Mouse (Mus musculus) embryonic facial prominence, embryonic 12.5 days (tissue): Measurements from ENCODE around the gene Dapl1. TPM values are rescaled to one million over a fixed set of nuclear protein-coding genes. Genes with fewer than 3 reads are reported as not detected.

ENCODE experiments used
- ATAC-seq: fragments of 200-750 bp; cut with Nextera tagmentation; 2 replicates; pipeline ENCODE4 v1.8.0; 2017; ENCODE audit not compliant: insufficient number of reproducible peaks, insufficient read depth, low FRiP score, low TSS enrichment
- H3K27ac ChIP-seq: fragments of 300-500 bp; sonication (generic); 2 replicates; pipeline ENCODE4 v1.5.1; 2016; ENCODE audit warnings: mild to moderate bottlenecking
- H3K27me3 ChIP-seq: fragments of 300-500 bp; sonication (generic); 2 replicates; pipeline ENCODE4 v1.6.1; 2016; ENCODE audit warnings: mild to moderate bottlenecking, moderate library complexity
- H3K36me3 ChIP-seq: fragments of 300-500 bp; sonication (generic); 2 replicates; pipeline ENCODE4 v1.6.1; 2016; ENCODE audit warnings: mild to moderate bottlenecking
- H3K4me1 ChIP-seq: fragments of 300-500 bp; sonication (generic); 2 replicates; pipeline ENCODE4 v1.6.1; 2016
- H3K4me2 ChIP-seq: fragments of 300-500 bp; sonication (generic); replicated peaks from 2 replicates; pipeline ENCODE4 v1.6.1; 2016; ENCODE audit warnings: mild to moderate bottlenecking, moderate library complexity
- H3K4me3 ChIP-seq: fragments of 300-500 bp; sonication (generic); 2 replicates; pipeline ENCODE4 v1.5.1; 2016; ENCODE audit warnings: mild to moderate bottlenecking
- H3K9ac ChIP-seq: fragments of 300-500 bp; sonication (generic); 2 replicates; pipeline ENCODE4 v1.6.1; 2016; ENCODE audit warnings: mild to moderate bottlenecking, moderate library complexity
- H3K9me3 ChIP-seq: fragments of 300-500 bp; sonication (generic); 2 replicates; pipeline ENCODE4 v1.6.1; 2016; ENCODE audit warnings: mild to moderate bottlenecking, moderate library complexity
- WGBS: fragments of 180-500 bp; shearing (Covaris S2); methylation state at CpG from one replicate; pipeline ENCODE4 v1.1.7; 2016; 5-methylcytosine and 5-hydroxymethylcytosine counted together
- polyA plus RNA-seq: library from polyadenylated mRNA; unstranded; fragments of >200 nt; fragmentation: Nextera tagmentation; extraction: Ambion mirVana; gene quantifications from 2 replicates; pipeline ENCODE4 v1.2.1, GENCODE M21; 2016

The Dapl1 gene
- polyA plus RNA-seq, 1 experiment from 2014 or later, result 13.9 TPM

- 0 out of 2 replicates have a peak overlapping the region, but pooled peaks have one; percentile 15 for H3K9ac ChIP-seq
- H3K27ac ChIP-seq, result no peak overlapping the region
- no peaks in the 10 kb centered on the region for H3K36me3 ChIP-seq
- peak overlapping the region; percentile 18; the same call in 1 of the 2 replicates for H3K4me3 ChIP-seq
- peak overlapping the region; percentile 41 for H3K4me2 ChIP-seq
- H3K4me1 ChIP-seq, result peaks cover 14% of the 10 kb centered on the region; the same call in 1 of the 2 replicates
- no peaks in the 10 kb centered on the region for H3K9me3 ChIP-seq
- no peaks in the 10 kb centered on the region for H3K27me3 ChIP-seq
- ATAC-seq, result no peak
- 12% methylated on average over 19 of the region's 19 CpGs for WGBS
Measured at GRCm38 (mm10) chr2:59522079-59522684, 37.7 kb downstream of the Dapl1 start.

DNA sequence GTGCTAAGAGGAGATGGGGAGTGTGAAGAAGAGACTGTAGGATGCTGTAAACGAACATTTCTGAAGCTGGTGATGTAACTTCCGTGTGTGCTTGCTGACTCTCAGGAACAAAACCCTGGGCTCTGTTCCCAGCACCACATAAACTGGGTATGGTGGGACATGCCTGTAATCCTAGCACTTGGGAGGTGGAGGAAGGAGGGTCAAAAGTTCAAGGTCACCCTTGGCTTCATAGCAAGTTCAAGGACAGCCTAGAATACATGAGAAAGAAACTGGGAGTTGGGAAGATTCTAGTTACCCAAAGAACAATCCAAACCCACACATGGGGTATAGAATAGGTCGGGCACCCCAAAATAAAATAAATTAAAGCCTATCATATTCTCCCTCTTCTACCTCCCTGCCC lies 39.1 kb downstream of the Dapl1 start:
- H3K9me3 ChIP-seq, result no peaks in the 10 kb centered on the region
- WGBS, result 86% methylated on average over 3 of the region's 3 CpGs
- H3K27ac ChIP-seq, result no peak overlapping the region
- no peaks in the 10 kb centered on the region for H3K27me3 ChIP-seq
- H3K9ac ChIP-seq, result no peak overlapping the region
- H3K4me3 ChIP-seq, result no peak overlapping the region
- ATAC-seq, result no peak
- no peak overlapping the region for H3K4me2 ChIP-seq
- H3K4me1 ChIP-seq, result peaks cover 15% of the 10 kb centered on the region; the same call in 1 of the 2 replicates
- H3K36me3 ChIP-seq, result no peaks in the 10 kb centered on the region

DNA sequence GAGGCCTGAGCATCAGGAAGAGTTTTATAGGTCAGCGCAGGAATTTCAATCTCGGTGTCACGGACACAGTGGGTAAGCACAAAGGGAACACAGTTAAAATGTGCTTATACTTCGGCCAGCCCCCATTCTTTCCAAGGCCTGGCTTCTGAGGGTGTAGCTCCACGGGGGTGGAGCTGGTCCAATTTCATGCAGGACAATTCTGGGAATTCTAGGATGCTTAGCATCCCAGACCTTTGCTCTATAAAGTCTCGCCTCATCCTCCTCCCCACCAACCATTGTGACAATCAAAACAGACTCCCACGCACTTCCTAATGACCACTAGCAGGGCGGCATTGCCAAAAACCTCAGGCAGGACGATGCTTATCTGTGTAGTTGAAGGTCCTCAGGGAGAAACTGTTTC lies 42.4 kb downstream of the Dapl1 start:
- H3K4me2 ChIP-seq, result no peak overlapping the region
- H3K27me3 ChIP-seq, result no peaks in the 10 kb centered on the region
- no peak overlapping the region for H3K27ac ChIP-seq
- H3K36me3 ChIP-seq, result no peaks in the 10 kb centered on the region
- ATAC-seq, result no peak
- no peaks in the 10 kb centered on the region for H3K9me3 ChIP-seq
- H3K4me3 ChIP-seq, result no peak overlapping the region
- H3K9ac ChIP-seq, result no peak overlapping the region
- WGBS, result 69% methylated on average over 9 of the region's 9 CpGs
- H3K4me1 ChIP-seq, result peaks cover 29% of the 10 kb centered on the region

GRCm38 (mm10) chr2:59529574-59530080 lies 45.2 kb downstream of the Dapl1 start:
- Histone ChIP-seq H3K36me3 (no peaks in the 10 kb centered on the region), H3K4me2 (0 out of 2 replicates have a peak overlapping the region, but pooled peaks have one; percentile 16), H3K27ac (peak overlapping the region; percentile 43; the same call in 1 of the 2 replicates), H3K27me3 (no peaks in the 10 kb centered on the region), H3K4me1 (peaks cover 19% of the 10 kb centered on the region), H3K4me3 (no peak overlapping the region), H3K9ac (peak overlapping the region; percentile 11; the same call in 1 of the 2 replicates), H3K9me3 (no peaks in the 10 kb centered on the region)
- WGBS, result 39% methylated on average over 17 of the region's 17 CpGs
- peak; percentile 48; the same call in 1 of the 2 replicates for ATAC-seq

GRCm38 (mm10) chr2:59530811-59531210 lies 46.4 kb downstream of the Dapl1 start:
- no peak overlapping the region for H3K4me2 ChIP-seq
- H3K27me3 ChIP-seq, result no peaks in the 10 kb centered on the region
- H3K9me3 ChIP-seq, result no peaks in the 10 kb centered on the region
- no peak overlapping the region for H3K4me3 ChIP-seq
- peaks cover 19% of the 10 kb centered on the region for H3K4me1 ChIP-seq
- ATAC-seq, result no peak
- WGBS, result 88% methylated on average over 3 of the region's 3 CpGs
- no peaks in the 10 kb centered on the region for H3K36me3 ChIP-seq
- H3K27ac ChIP-seq, result no peak overlapping the region
- no peak overlapping the region for H3K9ac ChIP-seq

DNA sequence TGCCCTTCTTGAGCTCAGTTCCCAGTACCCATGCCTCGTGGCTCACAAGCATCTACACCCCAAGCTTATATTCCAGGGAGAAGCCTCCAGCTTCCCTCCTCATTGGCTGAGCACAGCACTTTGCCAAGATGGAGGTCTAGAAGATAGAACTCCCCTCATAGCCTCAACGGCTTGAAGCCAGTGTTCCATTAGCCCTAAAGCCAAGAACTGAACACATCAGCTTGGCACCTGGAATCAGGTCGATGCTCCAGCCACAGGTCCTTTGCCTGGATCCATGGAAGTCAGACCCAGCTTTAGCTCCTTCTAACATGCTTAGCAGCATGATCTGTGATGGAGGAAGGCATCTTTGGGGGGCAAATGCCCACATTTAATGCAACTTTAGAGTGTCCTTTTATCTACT lies 48.5 kb downstream of the Dapl1 start:
- Histone ChIP-seq H3K4me1 (peaks cover 17% of the 10 kb centered on the region), H3K9me3 (no peaks in the 10 kb centered on the region), H3K27me3 (no peaks in the 10 kb centered on the region), H3K9ac (no peak overlapping the region), H3K27ac (no peak overlapping the region), H3K36me3 (no peaks in the 10 kb centered on the region), H3K4me3 (no peak overlapping the region), H3K4me2 (no peak overlapping the region)
- no peak for ATAC-seq
- WGBS, result 84% methylated on average over 3 of the region's 3 CpGs

DNA sequence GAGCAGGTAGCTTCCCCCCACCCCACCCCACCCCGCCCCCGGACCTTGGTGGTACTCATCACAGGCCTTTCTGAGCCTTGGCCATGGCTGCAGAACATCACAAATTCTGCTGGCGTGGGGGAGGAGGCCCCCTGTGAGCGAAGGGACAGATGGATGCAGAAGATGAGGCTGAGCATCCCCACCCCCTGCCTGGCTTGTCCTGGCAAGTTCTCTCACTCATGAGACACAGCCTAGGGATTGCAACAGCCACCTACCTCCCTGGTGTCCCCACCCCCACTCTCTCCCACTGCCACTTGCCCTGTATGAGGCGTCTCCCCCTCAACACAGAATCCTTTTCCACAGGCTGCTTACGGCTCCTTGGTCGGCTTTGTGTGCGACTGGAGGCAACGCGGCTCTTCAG lies 49.1 kb downstream of the Dapl1 start:
- ATAC-seq, result 0 out of 2 replicates have a peak, but pooled peaks have one; percentile 4
- no peak overlapping the region for H3K9ac ChIP-seq
- no peak overlapping the region for H3K4me3 ChIP-seq
- H3K4me2 ChIP-seq, result no peak overlapping the region
- H3K9me3 ChIP-seq, result no peaks in the 10 kb centered on the region
- no peaks in the 10 kb centered on the region for H3K27me3 ChIP-seq
- H3K4me1 ChIP-seq, result peaks cover 19% of the 10 kb centered on the region
- no peak overlapping the region for H3K27ac ChIP-seq
- no peaks in the 10 kb centered on the region for H3K36me3 ChIP-seq
- 85% methylated on average over 10 of the region's 10 CpGs for WGBS

GRCm38 (mm10) chr2:59533971-59534748 lies 49.7 kb downstream of the Dapl1 start:
- H3K9me3 ChIP-seq, result no peaks in the 10 kb centered on the region
- H3K27me3 ChIP-seq, result no peaks in the 10 kb centered on the region
- no peak overlapping the region for H3K9ac ChIP-seq
- no peak for ATAC-seq
- no peak overlapping the region for H3K4me3 ChIP-seq
- no peak overlapping the region for H3K4me2 ChIP-seq
- no peak overlapping the region for H3K27ac ChIP-seq
- H3K4me1 ChIP-seq, result peaks cover 15% of the 10 kb centered on the region
- H3K36me3 ChIP-seq, result no peaks in the 10 kb centered on the region
- WGBS, result 79% methylated on average over 15 of the region's 15 CpGs

DNA sequence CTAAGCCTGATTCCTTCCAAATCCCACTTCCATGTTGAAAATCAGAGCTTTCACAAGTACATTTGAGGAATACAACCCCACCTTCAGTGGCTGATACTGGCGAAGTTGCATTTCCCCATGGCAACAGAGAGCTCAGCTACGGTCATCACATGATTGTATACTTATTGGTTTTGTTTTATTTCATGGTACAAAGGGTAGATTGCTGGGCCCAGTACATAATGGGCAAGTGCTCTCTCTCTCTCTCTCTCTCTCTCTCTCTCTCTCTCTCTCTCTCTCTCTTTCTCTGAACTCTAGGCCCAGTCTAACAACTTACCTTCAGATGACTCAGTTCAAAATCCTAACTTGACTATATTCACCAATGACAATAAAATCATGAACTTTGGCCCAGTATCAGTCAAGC lies 52.5 kb downstream of the Dapl1 start:
- 89% methylated on average over 2 of the region's 2 CpGs for WGBS
- Histone ChIP-seq H3K27me3 (no peaks in the 10 kb centered on the region), H3K9ac (no peak overlapping the region), H3K9me3 (no peaks in the 10 kb centered on the region), H3K36me3 (no peaks in the 10 kb centered on the region), H3K27ac (no peak overlapping the region), H3K4me3 (no peak overlapping the region), H3K4me1 (peaks cover 5% of the 10 kb centered on the region; the same call in 1 of the 2 replicates), H3K4me2 (no peak overlapping the region)
- ATAC-seq, result no peak

DNA sequence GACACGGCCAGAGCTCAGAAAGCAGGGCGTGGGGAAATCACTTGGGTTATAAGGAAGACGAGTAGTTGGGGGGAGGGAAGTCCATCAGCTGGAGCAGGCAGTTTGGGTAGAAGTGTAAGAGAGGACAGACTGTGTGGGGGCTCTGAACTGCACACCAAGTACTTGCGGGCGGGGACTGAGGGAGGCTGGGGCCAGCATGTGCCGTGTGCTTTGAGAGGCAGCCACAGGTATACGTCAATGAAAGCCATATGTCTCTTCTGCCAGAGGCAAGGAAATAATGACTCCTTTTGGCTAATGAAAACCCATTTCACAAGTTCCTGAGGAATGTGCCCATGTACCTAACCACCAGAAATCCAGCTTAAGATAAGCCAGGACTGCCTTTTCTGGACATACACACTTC lies 53.6 kb downstream of the Dapl1 start:
- Histone ChIP-seq H3K9me3 (no peaks in the 10 kb centered on the region), H3K9ac (no peak overlapping the region), H3K27ac (no peak overlapping the region), H3K27me3 (no peaks in the 10 kb centered on the region), H3K4me3 (no peak overlapping the region), H3K4me1 (peaks cover 5% of the 10 kb centered on the region; the same call in 1 of the 2 replicates), H3K4me2 (no peak overlapping the region), H3K36me3 (no peaks in the 10 kb centered on the region)
- ATAC-seq, result no peak
- 30% methylated on average over 7 of the region's 7 CpGs for WGBS

DNA sequence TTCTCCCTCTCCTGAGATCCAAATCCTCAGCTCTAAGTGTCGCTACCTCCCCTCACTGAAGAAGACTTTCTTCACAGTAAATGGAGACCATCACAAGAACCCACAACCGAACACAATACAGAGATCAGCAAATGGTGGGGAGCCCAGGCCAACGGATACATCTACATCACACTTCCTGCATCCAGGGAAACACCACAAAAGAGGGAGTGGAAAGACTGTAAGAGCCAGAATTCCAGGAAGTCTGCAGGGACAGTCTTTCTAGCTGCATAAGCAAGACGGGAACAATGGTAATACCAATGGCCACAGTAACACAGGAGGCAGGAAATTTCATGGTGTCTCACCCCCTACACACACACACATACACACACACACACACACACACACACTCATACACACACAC lies 55.3 kb downstream of the Dapl1 start:
- ATAC-seq, result no peak
- H3K9me3 ChIP-seq, result no peaks in the 10 kb centered on the region
- H3K4me3 ChIP-seq, result no peak overlapping the region
- no peak overlapping the region for H3K9ac ChIP-seq
- H3K36me3 ChIP-seq, result no peaks in the 10 kb centered on the region
- 61% methylated on average over 4 of the region's 4 CpGs for WGBS
- peaks cover 18% of the 10 kb centered on the region for H3K4me1 ChIP-seq
- H3K4me2 ChIP-seq, result no peak overlapping the region
- H3K27ac ChIP-seq, result no peak overlapping the region
- H3K27me3 ChIP-seq, result no peaks in the 10 kb centered on the region
